Mouse (Mus musculus) heart, embryonic 10.5 days (tissue): ENCODE measurements around the gene Mecom. TPM values are rescaled to one million over a fixed set of nuclear protein-coding genes. Genes with fewer than 3 reads are reported as not detected.

Experiments used
- DNase-seq: peaks from one replicate; pipeline ENCODE4 v3.0.0-alpha.2; 2017; ENCODE audit warnings: low spot score
- H3K27ac ChIP-seq: fragments of 300-500 bp; sonication (generic); 2 replicates; pipeline ENCODE4 v1.5.1; 2016; ENCODE audit warnings: mild to moderate bottlenecking
- H3K27me3 ChIP-seq: fragments of 300-500 bp; sonication (generic); 2 replicates; pipeline ENCODE4 v1.6.1; 2016; ENCODE audit warnings: mild to moderate bottlenecking; ENCODE audit not compliant: poor library complexity, insufficient read depth, severe bottlenecking
- H3K36me3 ChIP-seq: fragments of 300-500 bp; sonication (generic); 2 replicates; pipeline ENCODE4 v1.6.1; 2016; ENCODE audit warnings: mild to moderate bottlenecking, moderate library complexity
- H3K4me1 ChIP-seq: fragments of 300-500 bp; sonication (generic); 2 replicates; pipeline ENCODE4 v1.6.1; 2016; ENCODE audit warnings: mild to moderate bottlenecking
- H3K4me3 ChIP-seq: fragments of 300-500 bp; sonication (generic); 2 replicates; pipeline ENCODE4 v1.5.1; 2016; ENCODE audit warnings: mild to moderate bottlenecking, moderate library complexity
- H3K9me3 ChIP-seq: fragments of 300-500 bp; sonication (generic); 2 replicates; pipeline ENCODE4 v1.6.1; 2016; ENCODE audit warnings: mild to moderate bottlenecking, moderate library complexity
- WGBS: fragments of 180-500 bp; shearing (Covaris S2); methylation state at CpG from one replicate; pipeline ENCODE4 v1.1.7; 2016; 5-methylcytosine and 5-hydroxymethylcytosine counted together
- polyA plus RNA-seq: library from polyadenylated mRNA; unstranded; fragments of >200 nt; fragmentation: Nextera tagmentation; extraction: Ambion mirVana; gene quantifications from 2 replicates; pipeline ENCODE4 v1.2.1, GENCODE M21; 2016

Mecom gene
- polyA plus RNA-seq, 1 experiment from 2014 or later, result 40.3 TPM

DNA sequence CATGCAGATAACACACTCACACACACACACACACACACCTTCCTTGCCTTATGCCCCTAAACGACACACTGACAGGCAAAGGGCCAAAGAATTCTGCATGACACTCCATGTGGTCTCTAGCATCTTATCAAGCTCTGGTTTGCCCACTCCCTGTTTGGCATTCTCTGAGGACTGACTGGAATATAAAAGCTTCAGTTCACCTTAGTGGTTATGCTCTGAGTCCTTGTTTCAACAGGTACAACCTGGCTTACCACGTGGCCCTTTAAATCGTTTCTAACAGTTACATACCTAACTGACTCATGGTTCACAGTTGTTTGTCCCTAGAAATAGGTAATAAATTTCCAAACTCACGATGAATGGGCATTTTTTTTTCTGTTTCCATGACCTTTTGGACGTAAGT, 499.0 kb downstream of the Mecom start:
- Histone ChIP-seq H3K27ac (no peak overlapping the region), H3K4me3 (no peak overlapping the region), H3K27me3 (no peaks in the 10 kb centered on the region), H3K9me3 (no peaks in the 10 kb centered on the region), H3K4me1 (no peaks in the 10 kb centered on the region), H3K36me3 (no peaks in the 10 kb centered on the region)
- DNase-seq, result no peak
- WGBS, result 61% methylated on average over 5 of the region's 5 CpGs

DNA sequence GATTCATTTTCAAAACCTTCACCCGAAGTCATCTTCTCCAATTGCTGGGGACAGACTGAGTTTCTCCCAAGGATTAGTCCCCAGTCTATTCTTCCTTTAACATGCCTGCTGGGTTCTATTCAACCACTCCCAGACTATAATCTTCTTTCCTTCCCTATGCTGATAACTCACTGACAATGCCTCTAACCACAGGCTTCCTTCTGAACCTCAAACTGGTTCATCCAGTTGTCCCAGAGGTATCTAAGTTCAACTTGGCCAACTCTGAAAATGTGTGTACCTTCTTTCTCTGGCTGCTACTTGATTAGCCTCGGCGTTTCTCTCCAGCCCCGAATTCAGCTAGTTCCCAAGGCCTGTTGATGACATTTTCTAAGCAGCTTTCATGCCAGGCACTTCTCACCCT, 499.7 kb downstream of the Mecom start:
- H3K36me3 ChIP-seq, result no peaks in the 10 kb centered on the region
- no peak for DNase-seq
- H3K4me1 ChIP-seq, result no peaks in the 10 kb centered on the region
- H3K27ac ChIP-seq, result no peak overlapping the region
- WGBS, result 43% methylated on average over 4 of the region's 4 CpGs
- H3K9me3 ChIP-seq, result no peaks in the 10 kb centered on the region
- no peaks in the 10 kb centered on the region for H3K27me3 ChIP-seq
- no peak overlapping the region for H3K4me3 ChIP-seq

DNA sequence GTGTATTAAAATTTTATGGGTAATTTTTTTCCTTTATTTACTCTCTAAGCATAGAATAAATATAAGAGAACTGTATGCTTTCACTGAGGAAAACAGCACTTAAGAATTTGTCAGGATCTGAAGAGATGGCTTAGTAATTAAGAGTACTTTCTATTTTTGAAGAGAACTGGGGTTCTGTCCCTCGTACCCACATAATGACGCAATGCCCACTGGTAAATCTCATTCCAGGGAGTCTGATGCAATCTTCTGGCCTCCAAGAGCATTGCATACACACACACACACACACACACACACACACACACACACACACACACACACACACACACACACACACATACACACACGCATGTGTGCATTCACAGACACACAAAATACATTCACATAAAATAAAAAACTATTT, 504.3 kb downstream of the Mecom start:
- no peak overlapping the region for H3K4me3 ChIP-seq
- WGBS, result 89% methylated on average over 3 of the region's 3 CpGs
- DNase-seq, result no peak
- no peaks in the 10 kb centered on the region for H3K9me3 ChIP-seq
- no peaks in the 10 kb centered on the region for H3K36me3 ChIP-seq
- H3K27me3 ChIP-seq, result no peaks in the 10 kb centered on the region
- no peak overlapping the region for H3K27ac ChIP-seq
- H3K4me1 ChIP-seq, result no peaks in the 10 kb centered on the region

DNA sequence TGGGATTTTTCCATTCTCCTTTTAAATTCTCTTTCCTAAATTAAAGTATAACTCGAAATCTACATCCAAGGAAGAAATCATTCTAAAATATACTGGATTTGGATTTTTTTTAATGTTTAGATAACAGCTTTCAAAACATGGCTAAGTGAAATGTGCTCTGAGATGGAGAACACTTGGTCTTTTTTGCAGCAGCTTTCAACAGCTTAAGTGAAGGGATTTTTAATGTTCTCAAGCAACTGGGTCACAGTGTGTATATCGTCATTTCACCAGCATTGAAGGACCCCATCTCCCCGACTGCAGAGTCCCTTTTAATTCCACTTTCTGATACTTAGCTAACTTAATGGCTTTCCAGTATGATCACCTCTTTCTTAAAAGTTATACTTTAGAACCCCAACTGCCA, 509.3 kb downstream of the Mecom start:
- no peak for DNase-seq

DNA sequence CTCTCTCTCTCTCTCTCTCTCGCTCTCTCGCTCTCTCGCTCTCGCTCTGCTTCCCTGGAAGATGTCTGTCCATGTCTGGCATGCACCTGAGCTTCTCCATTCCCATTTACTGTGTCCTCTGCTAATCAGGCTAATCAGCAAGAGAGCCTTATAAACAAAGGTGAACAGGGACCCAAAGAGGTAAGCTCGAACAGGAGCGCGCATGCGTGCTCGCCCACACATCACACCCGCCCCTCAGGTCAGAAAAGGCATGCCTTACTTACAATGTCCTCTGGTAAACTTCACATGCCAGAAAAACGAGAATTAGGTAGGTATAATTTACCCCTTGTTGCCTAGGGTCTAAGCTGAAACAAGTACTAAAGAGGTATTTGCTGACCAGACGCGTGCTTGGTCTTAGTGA, 527.8 kb downstream of the Mecom start:
- 88% methylated on average over 13 of the region's 13 CpGs for WGBS
- Histone ChIP-seq H3K27me3 (no peaks in the 10 kb centered on the region), H3K27ac (no peak overlapping the region), H3K4me3 (no peak overlapping the region), H3K36me3 (no peaks in the 10 kb centered on the region), H3K4me1 (peaks cover 10% of the 10 kb centered on the region), H3K9me3 (no peaks in the 10 kb centered on the region)
- no peak for DNase-seq

More for the DNA sequence above, 509.3 kb downstream of the Mecom start:
- no peak overlapping the region for H3K27ac ChIP-seq
- no peaks in the 10 kb centered on the region for H3K9me3 ChIP-seq
- no peak overlapping the region for H3K4me3 ChIP-seq
- H3K27me3 ChIP-seq, result no peaks in the 10 kb centered on the region
- no peaks in the 10 kb centered on the region for H3K36me3 ChIP-seq
- no peaks in the 10 kb centered on the region for H3K4me1 ChIP-seq
- WGBS, result 80% methylated on average over 3 of the region's 3 CpGs

DNA sequence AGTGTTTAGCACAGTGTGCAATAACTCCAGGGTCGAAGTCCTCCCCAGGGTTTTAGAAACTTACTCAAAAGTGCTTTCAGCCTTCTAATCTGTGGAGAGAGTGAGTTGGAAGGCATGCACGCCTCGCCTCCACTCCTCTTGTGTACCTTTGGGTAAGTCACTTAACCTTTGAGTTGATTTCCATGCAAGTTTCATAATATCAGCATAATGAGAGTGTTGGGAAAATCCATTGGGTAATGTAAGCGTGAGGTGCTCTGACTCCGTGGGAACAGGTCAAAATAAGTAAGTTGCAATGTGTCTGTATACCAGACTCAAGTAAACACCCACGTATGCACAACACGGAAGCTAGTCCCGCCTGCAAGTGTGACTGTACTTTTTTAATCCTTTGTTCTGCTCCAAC, 528.4 kb downstream of the Mecom start:
- peaks cover 10% of the 10 kb centered on the region for H3K4me1 ChIP-seq
- 76% methylated on average over 8 of the region's 8 CpGs for WGBS
- no peaks in the 10 kb centered on the region for H3K36me3 ChIP-seq
- H3K4me3 ChIP-seq, result no peak overlapping the region
- no peak overlapping the region for H3K27ac ChIP-seq
- H3K27me3 ChIP-seq, result no peaks in the 10 kb centered on the region
- DNase-seq, result no peak
- no peaks in the 10 kb centered on the region for H3K9me3 ChIP-seq

DNA sequence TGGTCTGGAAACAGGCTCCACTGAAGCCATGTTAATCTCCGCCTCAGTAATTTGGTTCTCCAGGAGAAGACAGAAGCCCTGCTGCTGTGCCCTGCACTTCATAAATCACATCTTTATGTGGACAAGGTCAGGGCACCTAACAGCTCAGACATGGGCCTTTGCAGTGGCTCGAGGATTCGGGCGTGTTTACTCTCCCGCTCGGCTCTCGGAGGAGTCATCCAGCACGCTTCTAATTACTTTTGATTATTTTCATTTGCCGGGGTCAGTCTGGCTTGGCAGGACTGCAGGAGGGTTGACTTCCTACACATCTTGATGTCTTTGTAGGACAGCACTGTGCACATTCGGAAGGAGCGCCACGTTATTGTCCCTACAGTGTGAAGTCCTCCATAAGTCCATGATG, 529.6 kb downstream of the Mecom start:
- Histone ChIP-seq H3K9me3 (no peaks in the 10 kb centered on the region), H3K27ac (0 out of 2 replicates have a peak overlapping the region, but pooled peaks have one; percentile 23), H3K4me1 (peaks cover 14% of the 10 kb centered on the region), H3K27me3 (no peaks in the 10 kb centered on the region), H3K36me3 (no peaks in the 10 kb centered on the region), H3K4me3 (no peak overlapping the region)
- 45% methylated on average over 12 of the region's 12 CpGs for WGBS
- no peak for DNase-seq

DNA sequence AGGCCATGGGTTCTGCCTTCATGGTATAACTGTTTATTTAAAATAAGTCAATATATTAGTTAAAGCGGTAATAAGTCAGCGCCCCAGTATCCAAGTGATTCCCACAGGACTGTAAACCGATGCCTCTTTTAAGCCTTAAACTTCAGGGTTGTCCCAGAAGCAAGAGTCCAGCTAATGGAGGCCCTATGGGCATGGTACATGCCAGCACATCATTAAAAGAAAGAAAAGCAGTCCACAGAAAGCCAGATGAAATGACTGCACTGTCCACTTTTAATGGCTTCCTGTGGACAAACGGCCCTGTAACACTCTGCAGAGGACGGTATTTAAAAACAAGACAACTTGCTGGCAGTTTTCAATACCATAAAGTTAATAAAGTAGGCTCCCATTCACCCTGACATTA, 531.0 kb downstream of the Mecom start:
- Histone ChIP-seq H3K9me3 (no peaks in the 10 kb centered on the region), H3K27ac (no peak overlapping the region), H3K4me3 (no peak overlapping the region), H3K4me1 (peaks cover 15% of the 10 kb centered on the region), H3K27me3 (no peaks in the 10 kb centered on the region), H3K36me3 (no peaks in the 10 kb centered on the region)
- 71% methylated on average over 5 of the region's 5 CpGs for whole genome bisulfite sequencing
- DNase-seq, result no peak

DNA sequence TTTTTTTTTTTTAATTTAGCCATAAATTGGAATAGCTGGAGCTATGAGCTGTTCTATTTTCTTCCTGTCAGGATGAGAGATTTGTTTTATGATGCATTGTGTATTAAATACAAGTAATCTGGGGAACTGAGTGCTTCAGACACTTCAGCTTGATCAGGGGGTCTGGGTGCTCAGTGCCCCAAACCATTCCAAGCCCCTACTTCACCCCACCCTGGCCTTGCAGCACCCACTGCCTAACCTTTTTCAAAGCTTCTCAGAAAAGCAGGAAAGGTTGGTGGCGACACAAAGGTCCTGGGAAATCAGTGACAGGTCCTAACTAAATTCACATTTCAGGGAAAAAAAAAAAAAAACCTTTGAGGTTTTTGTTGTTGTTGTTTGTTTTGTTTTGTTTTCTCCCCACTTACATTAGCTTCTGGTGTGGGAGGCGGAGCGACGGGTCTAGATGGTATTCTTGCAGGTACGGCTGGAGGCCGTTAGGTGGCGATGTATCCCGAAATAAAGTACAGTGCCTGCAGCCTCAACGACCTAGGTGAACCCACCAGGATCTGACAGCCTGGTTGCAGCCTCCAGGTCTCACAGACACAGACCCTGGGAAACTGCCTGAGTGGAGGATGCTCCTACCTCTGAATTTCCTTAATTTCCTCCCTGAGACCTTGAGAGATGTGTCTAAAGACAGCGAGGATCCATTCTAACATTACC, 532.7 kb downstream of the Mecom start:
- 9% methylated on average over 10 of the region's 10 CpGs for WGBS
- peaks cover 15% of the 10 kb centered on the region for H3K4me1 ChIP-seq
- no peak overlapping the region for H3K4me3 ChIP-seq

DNA sequence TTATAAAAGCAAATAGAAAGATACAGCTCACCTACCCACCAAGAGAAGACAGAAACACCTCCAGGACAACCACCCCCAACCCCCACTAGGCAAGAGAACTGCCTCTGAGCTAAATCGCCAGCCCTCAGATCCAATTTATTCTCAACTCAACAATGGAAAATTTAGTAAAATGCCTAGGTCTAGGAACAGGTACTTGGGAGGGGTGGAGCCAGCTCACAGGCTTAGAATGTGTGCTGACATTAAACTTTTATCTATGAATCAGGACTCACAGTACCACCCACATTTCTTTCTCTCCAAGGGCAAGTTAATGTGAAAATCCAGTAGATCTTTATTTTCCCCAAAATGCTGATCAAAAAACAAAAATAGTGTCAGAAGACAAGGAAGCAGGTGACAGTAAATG, 533.5 kb downstream of the Mecom start:
- H3K36me3 ChIP-seq, result no peaks in the 10 kb centered on the region
- H3K4me1 ChIP-seq, result peaks cover 14% of the 10 kb centered on the region
- no peak overlapping the region for H3K27ac ChIP-seq
- H3K27me3 ChIP-seq, result no peaks in the 10 kb centered on the region
- 50% methylated on average over 1 of the region's 1 CpGs for WGBS
- no peak overlapping the region for H3K4me3 ChIP-seq
- no peaks in the 10 kb centered on the region for H3K9me3 ChIP-seq
- no peak for DNase-seq

More for the DNA sequence above, 532.7 kb downstream of the Mecom start:
- Histone ChIP-seq H3K27ac (no peak overlapping the region), H3K36me3 (no peaks in the 10 kb centered on the region), H3K27me3 (no peaks in the 10 kb centered on the region), H3K9me3 (no peaks in the 10 kb centered on the region)
- DNase-seq, result peak; percentile 81

DNA sequence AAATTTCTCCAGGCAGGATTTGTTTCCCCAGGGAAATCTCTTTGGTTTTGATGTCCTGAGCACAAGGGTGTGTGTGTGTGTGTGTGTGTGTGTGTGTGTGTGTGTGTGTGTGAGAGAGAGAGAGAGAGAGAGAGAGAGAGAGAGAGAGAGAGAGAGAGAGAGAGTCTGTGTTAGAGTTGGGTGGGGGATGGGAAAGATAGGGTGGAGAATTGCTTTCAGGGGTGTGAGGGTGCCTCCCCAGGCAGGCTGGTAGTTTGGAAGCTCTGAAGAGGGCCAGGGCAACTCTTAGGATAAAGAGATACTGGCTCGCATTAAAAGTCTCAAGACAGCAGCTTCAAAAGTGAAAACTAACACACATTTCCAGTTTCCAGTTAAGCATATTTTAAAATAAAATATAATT, 534.4 kb downstream of the Mecom start:
- Histone ChIP-seq H3K27me3 (no peaks in the 10 kb centered on the region), H3K36me3 (no peaks in the 10 kb centered on the region), H3K9me3 (no peaks in the 10 kb centered on the region), H3K27ac (peak overlapping the region; percentile 95), H3K4me3 (peak overlapping the region; percentile 80), H3K4me1 (peaks cover 12% of the 10 kb centered on the region)
- no peak for DNase-seq
- 10% methylated on average over 1 of the region's 1 CpGs for WGBS

DNA sequence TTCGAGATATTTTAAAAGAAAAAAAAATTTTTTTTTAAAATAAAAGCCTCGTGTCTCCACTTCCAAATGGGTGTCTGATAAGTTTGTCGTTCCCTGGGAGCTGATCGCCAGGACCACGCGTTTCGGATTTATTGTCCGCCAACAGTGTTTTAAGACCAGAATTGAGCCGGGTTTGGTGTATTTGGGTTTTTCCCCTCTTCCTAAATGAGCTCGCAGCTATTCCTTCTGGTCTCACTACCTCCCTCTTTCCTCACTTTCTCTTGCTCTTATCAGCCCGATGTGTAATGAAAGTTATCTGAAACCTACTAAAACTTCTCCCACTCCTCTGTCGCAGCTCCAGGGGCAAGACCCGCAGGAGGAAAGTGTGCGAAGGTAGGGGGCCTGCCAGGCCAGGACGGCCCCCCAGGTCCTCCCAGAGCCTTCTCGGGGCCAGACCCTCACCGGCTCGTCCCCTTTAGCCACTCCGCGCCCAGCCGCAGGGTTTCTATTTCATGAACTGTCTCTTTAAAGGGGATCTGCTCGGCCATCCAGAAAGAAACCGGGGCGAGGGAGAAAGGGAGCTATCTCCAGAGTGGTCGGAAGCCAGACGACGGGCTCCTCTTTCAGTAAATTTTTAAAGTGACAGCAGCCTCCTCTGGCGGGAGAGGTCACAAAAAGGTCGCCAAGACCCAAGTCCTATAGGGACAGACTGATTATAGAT, 535.0 kb downstream of the Mecom start:
- Histone ChIP-seq H3K4me1 (peaks cover 12% of the 10 kb centered on the region), H3K27ac (peak overlapping the region; percentile 95)
- WGBS, result under 1% methylated on average over 29 of the region's 29 CpGs

DNA sequence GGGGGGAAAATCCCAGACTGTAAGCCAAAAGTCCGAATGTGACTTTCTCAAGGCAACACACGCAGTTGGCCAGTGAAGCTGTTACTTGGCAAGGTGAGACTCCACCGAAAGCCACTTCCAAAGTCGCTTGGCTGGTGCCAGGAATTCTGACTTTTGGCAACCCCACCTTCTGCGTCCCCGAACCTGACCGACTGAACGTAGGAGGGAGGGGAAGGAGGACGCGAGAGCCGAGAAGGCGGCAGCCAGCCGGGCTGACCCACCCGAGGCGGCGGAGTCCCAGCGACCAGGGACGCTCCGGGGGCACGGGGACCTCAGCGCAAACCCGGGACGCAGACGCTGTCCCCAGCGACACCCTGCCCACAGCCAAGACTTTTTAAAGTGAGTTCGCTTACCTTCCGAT, 535.7 kb downstream of the Mecom start:
- Histone ChIP-seq H3K4me3 (peak overlapping the region; percentile 80), H3K27me3 (no peaks in the 10 kb centered on the region), H3K36me3 (no peaks in the 10 kb centered on the region), H3K4me1 (peaks cover 12% of the 10 kb centered on the region), H3K27ac (peak overlapping the region; percentile 95), H3K9me3 (no peaks in the 10 kb centered on the region)
- WGBS, result under 1% methylated on average over 27 of the region's 27 CpGs
- peak; percentile 76 for DNase-seq

More for the DNA sequence above, 535.0 kb downstream of the Mecom start:
- H3K36me3 ChIP-seq, result no peaks in the 10 kb centered on the region
- H3K9me3 ChIP-seq, result no peaks in the 10 kb centered on the region
- peak overlapping the region; percentile 80 for H3K4me3 ChIP-seq
- H3K27me3 ChIP-seq, result no peaks in the 10 kb centered on the region
- DNase-seq, result peak; percentile 90
